Mouse (Mus musculus): Measurements from ENCODE around the gene Epn3. TPM values are rescaled to one million over a fixed set of nuclear protein-coding genes. Genes with fewer than 3 reads are reported as not detected.

Gene Epn3
- total RNA-seq, 2 experiments from 2014 or later: not detected

DNA sequence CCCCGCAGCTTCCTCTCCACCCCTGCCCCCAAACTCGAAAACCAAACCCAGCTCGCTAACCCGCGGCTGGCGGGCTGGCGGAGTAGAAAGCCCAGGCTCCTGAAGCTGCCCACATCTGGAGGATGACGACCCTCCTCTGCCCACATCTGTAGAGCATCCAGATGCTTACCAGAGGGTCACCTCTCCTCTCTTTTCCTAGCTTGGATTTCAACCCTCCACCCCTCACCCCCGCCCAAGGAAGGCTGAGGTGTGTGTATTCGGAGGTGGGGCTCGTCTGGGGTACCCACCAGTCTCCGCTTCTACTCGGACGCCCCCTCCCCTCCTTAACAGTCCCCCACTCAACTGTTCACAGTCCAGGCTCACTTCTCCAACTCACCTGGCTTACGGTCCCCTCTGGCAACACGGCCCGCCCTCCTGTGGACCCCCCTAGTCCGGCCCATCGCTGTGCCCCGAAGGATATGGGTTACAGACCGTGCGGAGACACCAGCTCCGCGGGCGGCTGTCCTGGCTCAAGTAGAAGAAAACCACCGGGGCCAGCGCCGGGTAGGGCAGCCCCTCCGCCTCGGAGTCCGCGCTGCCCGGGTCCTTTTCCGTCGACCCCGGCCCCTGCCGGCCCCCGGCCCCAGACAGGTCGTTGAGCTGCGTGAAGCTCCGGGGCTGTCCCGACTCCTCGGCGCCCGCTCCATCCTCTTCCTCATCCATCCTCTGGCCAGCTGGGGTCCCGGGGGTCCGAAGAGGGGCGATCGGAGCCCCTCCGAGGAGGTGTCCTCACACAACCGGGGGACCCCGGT lies 26.7 kb downstream of the Epn3 start:
- no peak for ATAC-seq (replicated peaks; ENCODE audit: low FRiP score, poor library complexity, severe bottlenecking)

DNA sequence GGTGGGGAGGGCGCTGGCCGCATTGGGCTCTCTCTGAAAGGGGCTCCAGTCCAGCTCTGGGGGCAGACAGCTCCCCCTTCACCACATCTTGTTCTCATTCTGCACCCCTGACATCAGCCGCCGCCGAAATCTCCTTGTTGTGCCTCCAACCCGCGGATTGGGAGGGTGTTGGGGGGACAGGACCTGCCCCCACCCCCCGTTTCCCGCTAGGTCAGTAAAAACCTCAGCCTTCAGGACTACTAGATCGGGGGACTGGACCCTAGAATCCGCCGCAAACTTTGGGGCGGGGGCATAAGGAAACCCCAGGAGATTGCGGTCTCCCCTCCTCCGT lies 27.2 kb downstream of the Epn3 start:
- ATAC-seq (replicated peaks; ENCODE audit: low FRiP score, poor library complexity, severe bottlenecking): no peak

DNA sequence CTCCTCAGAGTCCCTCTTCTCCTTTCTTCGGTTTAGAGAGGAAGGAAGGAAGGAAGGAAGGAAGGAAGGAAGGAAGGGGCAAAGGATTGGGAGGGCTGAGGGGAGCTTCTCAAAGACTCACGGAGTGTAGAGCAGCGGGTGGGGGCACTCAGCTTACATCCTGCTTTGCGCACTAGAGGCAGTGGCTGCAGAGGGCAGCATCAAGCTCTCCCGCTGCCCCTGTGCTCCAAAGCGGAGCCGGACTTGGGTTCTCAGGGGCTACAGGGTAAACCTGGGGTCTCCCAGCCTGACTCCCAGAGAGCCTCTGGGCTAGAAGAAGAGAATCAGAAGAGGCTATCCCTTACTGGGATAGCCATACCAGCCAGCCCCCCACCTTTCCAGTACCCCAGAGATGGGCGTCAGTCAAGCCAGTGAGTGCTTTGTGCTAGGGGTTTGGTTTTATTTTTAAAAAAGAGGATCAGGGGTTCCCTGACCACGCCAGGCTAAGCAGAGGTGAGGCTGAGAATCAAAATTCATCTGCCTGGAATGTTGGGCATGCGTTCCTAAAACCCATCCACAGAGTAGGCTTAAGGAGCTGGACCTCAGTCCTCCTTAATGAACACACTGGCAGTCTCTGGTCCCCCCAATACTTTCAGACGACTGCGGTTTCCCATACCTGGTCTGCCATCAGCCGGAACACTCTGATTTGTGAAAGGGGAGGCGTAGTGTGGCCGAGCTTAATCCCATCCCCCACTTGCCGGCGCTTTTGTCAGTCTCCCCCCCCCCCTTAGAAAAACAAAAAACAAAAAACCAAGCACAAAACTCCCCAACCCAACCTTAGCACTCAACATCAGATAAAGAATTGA lies 27.8 kb downstream of the Epn3 start:
- no peak for ATAC-seq (replicated peaks; ENCODE audit: low FRiP score, poor library complexity, severe bottlenecking)

DNA sequence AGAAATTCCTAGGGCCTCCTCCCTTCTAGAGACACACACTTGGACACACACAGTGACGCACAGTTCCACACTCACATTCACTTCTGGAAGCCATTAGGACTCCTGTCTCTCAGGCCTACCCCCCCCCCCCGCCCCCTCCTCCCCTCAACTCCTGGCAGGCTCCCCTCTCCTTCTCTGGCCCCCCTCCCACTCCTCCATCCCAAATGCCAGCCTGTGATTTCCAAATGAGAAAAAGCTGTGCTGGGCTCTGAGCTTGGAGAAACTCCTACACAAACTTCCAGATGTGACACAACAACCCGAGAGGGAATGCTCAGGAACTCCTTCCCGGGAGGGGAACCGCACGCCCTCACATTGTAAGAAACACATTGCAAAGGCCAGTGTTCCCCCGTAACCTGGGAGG lies 29.4 kb downstream of the Epn3 start:
- ATAC-seq (replicated peaks; ENCODE audit: low FRiP score, poor library complexity, severe bottlenecking): no peak

DNA sequence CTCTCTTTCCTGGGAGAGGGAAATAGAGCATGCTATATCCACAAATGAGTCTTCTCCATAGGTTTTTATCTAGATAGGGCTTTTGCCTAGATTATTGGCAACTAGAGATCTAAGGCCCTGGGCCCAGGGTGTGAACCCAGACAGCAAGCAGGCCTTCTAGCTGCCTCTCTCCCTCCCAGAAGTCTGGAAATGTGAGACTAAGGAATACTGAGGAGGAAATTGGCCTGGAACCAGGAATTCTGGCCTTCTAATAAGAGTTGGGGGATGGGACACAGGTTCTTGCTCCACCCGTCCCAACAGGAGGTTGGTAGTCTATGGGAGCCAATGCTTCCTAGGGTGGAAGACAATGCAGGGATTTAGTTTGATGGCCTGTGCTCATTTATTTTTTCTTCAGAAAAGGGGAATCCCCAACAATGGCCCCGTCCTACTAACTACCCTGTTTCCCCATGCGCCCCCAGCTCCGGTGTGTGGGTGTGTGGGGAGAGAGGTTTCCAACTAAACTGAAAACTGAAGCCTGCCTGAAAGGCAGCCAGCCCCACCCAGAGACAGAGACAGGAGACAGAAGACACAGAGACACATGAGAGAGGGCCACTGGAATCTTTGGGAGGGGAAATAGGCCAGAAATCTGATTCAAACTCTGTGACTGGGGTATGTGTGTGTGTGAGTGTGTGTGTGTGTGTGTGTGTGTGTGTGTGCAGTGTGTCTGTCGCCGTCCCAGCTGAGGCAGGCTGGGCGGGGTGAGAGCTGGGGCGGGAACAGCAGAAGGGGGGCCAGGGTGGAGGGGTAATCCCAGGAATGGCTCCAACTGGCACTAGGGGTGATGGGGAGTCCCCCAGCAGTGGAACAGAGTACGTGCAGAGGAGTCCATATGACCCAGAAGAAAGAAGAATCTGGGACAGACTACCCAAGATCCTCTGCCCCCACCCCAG lies 30.4 kb downstream of the Epn3 start:
- no peak for ATAC-seq (replicated peaks; ENCODE audit: low FRiP score, poor library complexity, severe bottlenecking)

DNA sequence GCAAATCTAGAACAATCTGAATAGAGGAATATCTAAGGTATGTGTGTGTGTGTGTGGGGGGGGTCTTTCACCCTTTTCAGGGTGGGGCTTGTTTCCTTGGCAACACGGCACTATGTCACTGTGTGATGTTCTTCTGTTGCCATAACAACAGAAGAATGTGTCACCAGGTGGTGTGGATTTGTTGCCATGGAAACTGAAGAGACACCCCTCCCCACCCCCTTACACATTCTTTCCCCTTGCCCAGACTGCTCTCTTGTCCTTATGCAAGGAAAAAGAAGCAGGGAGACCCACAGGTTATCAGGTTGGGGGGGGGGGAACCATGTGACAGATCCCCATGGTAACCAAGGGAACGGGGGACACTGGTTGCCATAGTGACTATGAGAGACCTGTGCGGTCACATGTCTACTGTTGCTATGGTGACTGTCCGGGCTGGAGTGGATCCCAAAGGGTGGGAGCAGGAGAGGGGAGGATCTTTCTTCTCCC lies 31.2 kb downstream of the Epn3 start:
- ATAC-seq (replicated peaks; ENCODE audit: low FRiP score, poor library complexity, severe bottlenecking): no peak

DNA sequence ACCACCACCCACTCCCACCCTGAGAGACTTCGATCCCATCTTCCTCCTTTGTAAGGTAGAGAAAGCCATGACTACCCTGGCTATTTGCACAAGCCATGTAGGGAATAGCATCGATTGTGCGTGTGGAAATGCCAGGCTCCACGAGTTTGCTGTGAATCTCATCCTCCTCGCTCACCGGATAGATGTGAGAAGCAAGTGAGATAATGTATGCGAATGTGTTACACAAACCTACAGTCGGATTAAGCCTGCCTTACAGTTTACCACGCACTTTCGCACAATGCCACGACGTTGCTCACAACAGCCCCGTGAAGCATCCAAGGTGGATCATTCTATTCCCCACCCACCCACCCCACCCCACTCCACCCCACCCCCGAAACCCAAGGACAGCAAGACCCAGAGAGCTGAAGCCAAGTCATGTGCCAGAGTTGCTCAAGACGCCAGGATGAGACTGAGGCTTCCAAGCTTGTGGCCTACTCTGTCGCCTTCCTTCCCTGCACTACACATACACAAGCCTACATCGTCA lies 33.4 kb downstream of the Epn3 start:
- ATAC-seq (replicated peaks; ENCODE audit: low FRiP score, poor library complexity, severe bottlenecking): no peak

DNA sequence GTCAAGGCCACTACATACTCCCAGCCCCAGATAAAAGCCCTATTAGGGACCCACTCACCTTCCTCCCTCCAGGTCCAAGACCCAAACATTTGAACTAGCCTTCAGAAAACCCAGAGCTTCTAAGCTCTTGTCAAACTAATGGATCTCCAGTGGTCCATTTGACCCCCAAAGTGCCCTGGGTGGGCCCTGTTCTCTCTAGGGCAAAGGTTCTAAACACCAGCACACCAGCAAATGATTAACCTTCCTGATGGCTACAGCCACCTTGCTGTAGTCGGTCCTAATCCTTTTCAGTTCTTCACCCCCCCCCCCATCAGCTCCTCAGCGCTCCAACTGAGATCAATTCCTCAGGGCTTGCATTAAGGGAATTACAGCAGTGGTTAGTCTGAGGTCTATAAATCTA lies 35.6 kb downstream of the Epn3 start:
- ATAC-seq (replicated peaks; ENCODE audit: low FRiP score, poor library complexity, severe bottlenecking): no peak

DNA sequence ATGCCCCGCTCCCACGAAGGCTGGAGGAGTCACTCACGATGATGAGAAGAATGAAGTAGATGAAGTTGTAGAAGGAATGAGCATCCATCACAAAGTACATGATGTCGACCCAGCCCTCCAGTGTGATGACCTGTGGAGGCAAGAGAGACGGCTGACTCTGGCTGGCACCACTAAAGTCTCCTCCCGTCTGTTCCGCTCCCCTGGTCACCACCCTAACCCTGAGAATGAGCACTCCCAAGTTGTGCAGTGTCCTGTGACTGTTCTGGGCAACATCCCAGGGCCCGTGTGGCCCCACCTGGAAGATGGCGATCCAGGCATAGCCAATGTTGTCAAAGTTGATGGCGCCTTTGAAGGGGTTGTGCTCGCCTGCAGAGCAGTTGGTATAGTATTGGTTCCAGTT lies 37.9 kb downstream of the Epn3 start:
- no peak for ATAC-seq (replicated peaks; ENCODE audit: low FRiP score, poor library complexity, severe bottlenecking)

DNA sequence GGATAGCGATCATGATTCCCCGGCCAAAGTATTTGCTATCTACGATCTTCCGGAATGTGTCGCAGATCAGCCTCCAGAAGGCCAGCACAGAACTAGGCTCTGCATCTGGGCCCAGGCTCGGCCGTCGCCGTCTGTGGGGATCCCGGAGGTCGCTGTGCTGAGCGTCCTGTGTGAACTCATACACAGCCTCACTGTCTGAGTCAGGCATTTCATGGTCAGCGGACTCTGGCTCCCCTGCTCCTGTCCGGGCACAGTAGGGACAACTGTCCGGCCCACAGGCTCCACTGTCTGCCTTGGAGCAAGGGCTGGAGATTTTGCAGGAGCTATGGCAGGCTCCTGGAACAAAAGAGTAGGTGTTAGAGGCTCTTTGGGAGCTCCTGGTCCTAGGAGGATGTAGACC lies 42.8 kb downstream of the Epn3 start:
- ATAC-seq (replicated peaks; ENCODE audit: low FRiP score, poor library complexity, severe bottlenecking): no peak

DNA sequence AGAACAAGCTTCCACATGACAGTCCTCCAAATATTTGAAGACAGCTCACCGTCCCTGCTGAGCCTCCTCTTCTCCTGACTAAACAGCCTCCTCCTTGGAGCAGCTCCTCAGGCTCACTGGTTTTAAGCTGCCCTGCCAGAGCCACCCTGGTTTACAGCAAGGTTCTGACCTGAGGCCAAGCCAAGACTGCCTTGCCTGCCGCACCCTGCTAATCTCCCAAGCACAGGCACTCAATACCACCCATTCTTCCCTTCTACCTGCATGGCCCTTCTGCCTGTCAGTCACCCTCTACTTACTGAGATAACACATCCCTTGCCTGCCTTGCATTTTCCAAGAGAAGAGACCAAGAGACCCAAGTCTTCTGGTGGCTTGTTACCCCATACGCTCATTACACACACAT lies 43.4 kb downstream of the Epn3 start:
- ATAC-seq (replicated peaks; ENCODE audit: low FRiP score, poor library complexity, severe bottlenecking): peak; percentile 91

DNA sequence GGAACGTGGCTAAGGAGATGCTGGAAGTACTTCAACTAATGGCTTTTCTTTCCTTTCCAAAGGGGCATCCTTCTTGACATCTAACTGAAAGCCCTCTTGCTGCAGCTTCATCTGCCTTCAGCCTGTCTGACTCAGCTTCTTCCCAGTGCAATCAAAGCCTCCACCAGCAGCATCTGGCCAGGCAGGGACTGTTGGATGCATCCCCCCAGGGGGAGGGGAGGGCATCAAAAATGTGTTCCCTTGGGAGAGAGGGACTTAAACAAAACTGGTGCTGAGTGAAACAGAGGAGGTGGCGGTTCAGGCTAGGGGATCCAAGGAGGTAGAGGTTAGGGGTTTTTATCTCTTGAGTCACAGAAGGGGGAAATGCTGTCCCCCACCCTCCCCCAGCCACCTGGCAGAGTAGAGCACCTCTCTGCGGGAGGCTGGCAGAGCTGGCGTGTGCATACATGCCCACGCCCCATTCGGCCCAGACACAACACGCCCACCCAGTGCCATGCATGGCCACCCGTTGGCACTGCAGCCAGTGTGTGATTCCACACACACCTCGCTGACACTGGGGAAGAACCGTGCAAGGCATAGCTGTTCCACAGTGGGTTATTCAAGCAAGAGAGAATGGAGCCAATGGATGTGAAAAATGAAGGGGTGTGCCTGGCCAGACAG lies 44.5 kb downstream of the Epn3 start:
- ATAC-seq (replicated peaks; ENCODE audit: low FRiP score, poor library complexity, severe bottlenecking): peak; percentile 77

DNA sequence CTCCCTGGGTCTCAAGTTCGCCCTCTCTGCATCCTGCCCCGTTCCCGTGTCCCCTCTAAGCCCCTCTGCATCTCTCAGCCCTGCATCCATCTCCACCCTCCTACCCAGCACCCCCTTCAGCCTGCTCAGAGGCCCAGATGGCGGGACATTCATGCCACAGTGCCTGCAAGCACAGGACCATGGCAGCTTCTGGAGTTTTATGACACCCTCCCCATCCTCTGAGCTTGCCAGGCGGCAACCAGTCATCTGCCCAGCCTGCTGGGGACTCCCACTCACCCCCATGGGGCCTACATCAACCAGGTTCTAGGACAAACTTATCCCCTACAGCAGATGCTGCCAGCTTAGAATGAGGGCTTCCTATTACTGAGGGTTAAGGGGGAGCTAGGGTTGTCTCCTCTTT lies 45.0 kb downstream of the Epn3 start:
- ATAC-seq (replicated peaks; ENCODE audit: low FRiP score, poor library complexity, severe bottlenecking): no peak

DNA sequence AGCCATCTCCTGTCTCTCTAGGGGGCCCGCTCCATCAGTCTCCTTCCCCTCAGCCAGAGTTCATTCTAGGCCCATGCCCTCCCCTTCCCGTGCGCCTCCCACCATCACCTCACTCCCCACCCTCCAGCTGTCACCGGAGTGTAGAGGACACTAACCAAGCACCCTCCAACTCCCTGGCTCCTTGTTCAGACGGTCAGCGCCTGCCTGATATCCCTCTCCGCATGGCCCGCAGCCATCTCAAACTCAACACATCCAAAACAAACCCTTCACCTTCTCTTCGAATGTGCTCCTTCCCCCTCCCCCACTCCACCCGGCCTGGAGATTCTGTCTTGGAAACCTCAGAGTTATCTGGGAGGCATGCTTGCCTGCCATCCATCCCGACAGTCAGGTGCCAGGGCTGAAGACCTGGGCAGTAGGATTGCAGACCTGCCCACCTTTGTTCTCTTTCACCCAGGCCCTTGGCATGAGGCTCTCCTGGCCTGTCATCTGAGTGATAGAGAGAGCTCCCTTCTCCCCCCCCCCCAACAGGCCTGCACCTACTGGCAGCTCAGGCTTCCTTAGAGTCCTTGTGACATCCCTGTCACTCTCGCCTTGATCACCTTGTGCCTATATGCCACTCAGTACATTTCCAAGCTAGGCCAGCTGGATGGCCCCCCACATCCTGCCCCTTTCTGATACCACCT lies 48.5 kb downstream of the Epn3 start:
- ATAC-seq (replicated peaks; ENCODE audit: low FRiP score, poor library complexity, severe bottlenecking): no peak

DNA sequence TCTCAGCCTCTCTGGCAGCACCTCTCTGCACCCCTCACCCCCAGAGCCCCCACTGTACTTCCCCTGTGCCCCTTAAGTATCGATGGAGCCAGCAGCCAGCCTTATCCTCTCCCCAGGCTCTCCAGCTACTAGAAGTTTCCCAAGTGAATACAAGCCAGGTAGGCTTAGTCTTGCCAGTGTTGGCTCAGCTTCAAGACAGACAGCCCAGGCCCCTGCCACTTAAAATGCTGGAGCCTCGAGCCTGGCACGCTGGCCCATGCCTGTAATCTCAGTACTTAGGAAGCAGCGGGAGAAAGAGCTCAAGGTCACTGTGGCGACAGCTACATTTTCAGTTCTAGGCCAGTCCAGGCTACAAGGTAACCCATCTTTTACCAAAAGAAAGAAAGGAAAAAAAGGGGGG lies 49.9 kb downstream of the Epn3 start:
- ATAC-seq (replicated peaks; ENCODE audit: low FRiP score, poor library complexity, severe bottlenecking): no peak

DNA sequence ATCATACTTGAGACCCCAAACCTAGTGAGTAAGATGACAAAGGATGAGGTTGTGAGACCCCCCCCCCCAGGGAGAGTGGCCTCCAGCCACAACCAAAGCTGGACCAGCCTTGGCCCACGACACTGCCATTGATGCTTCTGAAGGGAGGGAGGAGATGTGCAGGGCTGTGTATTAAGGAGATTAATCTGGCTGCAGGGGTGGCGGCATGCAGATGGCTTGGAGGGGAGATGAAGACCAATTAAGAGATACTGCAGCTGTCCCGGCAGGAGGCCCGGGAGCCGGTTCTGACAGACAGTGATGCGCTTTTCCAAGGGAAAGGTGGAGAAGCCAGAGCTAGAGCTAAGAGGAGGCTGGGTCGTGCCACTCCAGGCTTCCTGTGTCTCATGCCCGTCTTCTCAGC lies 50.5 kb downstream of the Epn3 start:
- ATAC-seq (replicated peaks; ENCODE audit: low FRiP score, poor library complexity, severe bottlenecking): no peak

DNA sequence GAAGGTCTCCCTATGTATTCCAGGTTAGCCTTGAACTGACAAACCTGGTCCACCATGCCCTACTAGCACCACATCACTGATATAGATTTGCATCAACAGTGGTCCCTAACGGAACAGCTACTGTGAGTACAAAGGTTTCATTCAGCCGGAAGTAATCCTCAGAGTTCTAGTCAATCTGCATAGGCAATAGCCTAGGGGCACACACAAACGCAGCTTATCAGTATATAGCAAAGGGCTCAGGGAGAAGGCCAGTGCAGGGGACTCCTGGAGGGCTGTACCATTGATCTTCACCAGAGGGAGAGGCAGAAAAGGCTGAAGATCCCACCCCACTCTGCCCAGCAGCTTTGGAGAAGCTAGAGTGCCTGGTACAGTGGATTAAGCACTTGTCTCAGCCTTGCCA lies 52.8 kb downstream of the Epn3 start:
- ATAC-seq (replicated peaks; ENCODE audit: low FRiP score, poor library complexity, severe bottlenecking): no peak

DNA sequence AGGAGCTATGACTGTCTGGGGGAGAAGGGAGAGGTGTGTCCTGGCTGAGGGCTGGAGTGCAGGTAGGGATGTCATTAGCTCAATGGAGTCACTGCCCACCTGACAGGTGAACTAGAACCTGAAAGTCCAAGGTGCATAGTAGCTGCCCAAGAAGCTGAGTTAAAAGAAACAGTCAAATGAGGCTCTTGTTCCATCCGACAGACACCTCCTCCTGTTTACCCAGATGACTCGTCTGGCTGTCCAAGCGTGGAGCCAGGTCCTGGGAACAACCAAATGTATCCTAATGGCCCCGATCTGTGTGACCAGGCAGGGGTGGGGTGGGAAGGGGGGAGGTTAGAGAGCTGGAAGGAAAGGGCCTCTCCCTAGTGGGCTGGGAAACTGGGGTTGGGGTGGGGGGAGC lies 54.5 kb downstream of the Epn3 start:
- ATAC-seq (replicated peaks; ENCODE audit: low FRiP score, poor library complexity, severe bottlenecking): no peak

DNA sequence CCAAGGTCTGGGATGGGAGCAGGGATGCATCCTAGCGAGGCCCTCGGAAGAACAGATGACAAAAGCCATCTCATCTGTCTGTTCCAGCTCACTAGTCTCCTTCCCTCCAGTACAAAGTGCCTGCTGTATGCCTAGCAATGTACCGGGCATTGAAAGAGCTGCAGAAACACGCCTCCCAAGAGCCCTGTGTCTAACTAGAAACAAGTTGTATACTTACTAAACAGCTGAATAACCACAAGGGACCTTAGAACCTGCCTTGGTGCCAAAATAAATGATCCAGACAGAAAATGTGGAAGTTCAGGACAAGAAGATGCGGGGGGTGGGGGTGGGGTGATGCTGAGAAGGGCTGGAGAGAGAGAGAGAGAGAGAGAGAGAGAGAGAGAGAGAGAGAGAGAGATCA lies 54.9 kb downstream of the Epn3 start:
- ATAC-seq (replicated peaks; ENCODE audit: low FRiP score, poor library complexity, severe bottlenecking): no peak

Measured in erythroid progenitor cell, adult 5-6 weeks (primary cell).